Mouse (Mus musculus): ENCODE measurements around the gene Setd3.

GRCm38 (mm10) chr12:108145198-108145597 is 33.9 kb downstream of the Setd3 start:
- TF ChIP-seq CTCF (IDR thresholded peaks at IDR 0.05; ENCODE audit: extremely low read depth, insufficient read depth, insufficient read length, insufficient replicate concordance) (no peak), POLR2A (IDR thresholded peaks at IDR 0.05; ENCODE audit: low read depth, low read length) (no peak)
